Mouse (Mus musculus) heart, embryonic 16.5 days (tissue): ENCODE results near the gene Fbxl17. TPM values are rescaled to one million over a fixed set of nuclear protein-coding genes. Genes with fewer than 3 reads are reported as not detected.

Source experiments
- ATAC-seq: fragments of 200-750 bp; cut with Nextera tagmentation; replicated peaks from 2 replicates; pipeline ENCODE4 v1.8.0; 2017; ENCODE audit warnings: moderate number of reproducible peaks; ENCODE audit not compliant: insufficient read depth, low FRiP score; ENCODE audit errors: extremely low read depth
- H3K27ac ChIP-seq: fragments of 300-500 bp; sonication (generic); 2 replicates; pipeline ENCODE4 v1.5.1; 2014; ENCODE audit warnings: mild to moderate bottlenecking, low read length, control low read depth, moderate library complexity
- H3K27me3 ChIP-seq: fragments of 300-500 bp; sonication (generic); 2 replicates; pipeline ENCODE4 v1.6.1; 2014; ENCODE audit warnings: low read length, mixed read lengths; ENCODE audit not compliant: control insufficient read depth, insufficient read depth
- H3K36me3 ChIP-seq: fragments of 300-500 bp; sonication (generic); 2 replicates; pipeline ENCODE4 v1.6.1; 2014; ENCODE audit not compliant: control insufficient read depth, insufficient read depth
- H3K4me1 ChIP-seq: fragments of 300-500 bp; sonication (generic); 2 replicates; pipeline ENCODE4 v1.6.1; 2014; ENCODE audit warnings: low read length, mixed read lengths; ENCODE audit not compliant: control insufficient read depth, insufficient read depth
- H3K4me2 ChIP-seq: fragments of 300-500 bp; sonication (generic); 2 replicates; pipeline ENCODE4 v1.6.1; 2014; ENCODE audit warnings: low read depth, mild to moderate bottlenecking, control low read depth, low read length
- H3K4me3 ChIP-seq: fragments of 300-500 bp; sonication (generic); 2 replicates; pipeline ENCODE4 v1.5.1; 2014; ENCODE audit warnings: mild to moderate bottlenecking, control low read depth, low read length
- H3K9ac ChIP-seq: fragments of 300-500 bp; sonication (generic); 2 replicates; pipeline ENCODE4 v1.6.1; 2014; ENCODE audit warnings: low read length, control low read depth
- H3K9me3 ChIP-seq: fragments of 300-500 bp; sonication (generic); replicated peaks from 2 replicates; pipeline ENCODE4 v1.6.1; 2016; ENCODE audit warnings: low read length; ENCODE audit not compliant: control insufficient read depth
- WGBS: fragments of 180-500 bp; shearing (Covaris S2); extraction: QIAGEN DNeasy Blood & Tissue Kit; methylation state at CpG from one replicate; pipeline ENCODE4 v1.1.7; 2014; 5-methylcytosine and 5-hydroxymethylcytosine counted together
- polyA plus RNA-seq: library from polyadenylated mRNA; unstranded; fragments of >200 nt; fragmentation: Nextera tagmentation; extraction: Ambion mirVana; gene quantifications from 2 replicates; pipeline ENCODE4 v1.2.1, GENCODE M21; 2015

Gene Fbxl17
- polyA plus RNA-seq, 1 experiment from 2014 or later, result 14.3 TPM

GRCm38 (mm10) chr17:63183431-63183830, 316.4 kb downstream of the Fbxl17 start:
- H3K36me3 ChIP-seq, result no peaks in the 10 kb centered on the region
- 82% methylated on average over 3 of the region's 3 CpGs for WGBS
- H3K4me1 ChIP-seq, result peaks cover 8% of the 10 kb centered on the region
- no peak overlapping the region for H3K4me2 ChIP-seq
- H3K4me3 ChIP-seq, result no peak overlapping the region
- H3K9ac ChIP-seq, result no peak overlapping the region
- no peaks in the 10 kb centered on the region for H3K27me3 ChIP-seq
- H3K9me3 ChIP-seq, result no peaks in the 10 kb centered on the region
- ATAC-seq, result no peak
- no peak overlapping the region for H3K27ac ChIP-seq

- Histone ChIP-seq H3K9ac (no peak overlapping the region), H3K4me2 (no peak overlapping the region), H3K4me3 (no peak overlapping the region), H3K4me1 (peaks cover 8% of the 10 kb centered on the region), H3K27me3 (no peaks in the 10 kb centered on the region), H3K27ac (no peak overlapping the region), H3K36me3 (no peaks in the 10 kb centered on the region), H3K9me3 (no peaks in the 10 kb centered on the region)
- no peak for ATAC-seq
- WGBS, result 86% methylated on average over 5 of the region's 5 CpGs
These were observed 318.2 kb downstream of the Fbxl17 start for GRCm38 (mm10) chr17:63181661-63182060.

GRCm38 (mm10) chr17:63180042-63180441, 319.8 kb downstream of the Fbxl17 start:
- Histone ChIP-seq H3K4me2 (no peak overlapping the region), H3K9me3 (no peaks in the 10 kb centered on the region), H3K9ac (no peak overlapping the region), H3K36me3 (no peaks in the 10 kb centered on the region), H3K4me1 (peaks cover 1% of the 10 kb centered on the region), H3K27ac (no peak overlapping the region), H3K27me3 (no peaks in the 10 kb centered on the region), H3K4me3 (no peak overlapping the region)
- 76% methylated on average over 3 of the region's 3 CpGs for WGBS
- no peak for ATAC-seq

GRCm38 (mm10) chr17:63178331-63178730, 321.5 kb downstream of the Fbxl17 start:
- Histone ChIP-seq H3K27me3 (no peaks in the 10 kb centered on the region), H3K4me1 (no peaks in the 10 kb centered on the region), H3K4me3 (no peak overlapping the region), H3K27ac (no peak overlapping the region), H3K4me2 (no peak overlapping the region), H3K36me3 (no peaks in the 10 kb centered on the region), H3K9ac (no peak overlapping the region), H3K9me3 (no peaks in the 10 kb centered on the region)
- 96% methylated on average over 2 of the region's 2 CpGs for WGBS
- no peak for ATAC-seq

- Histone ChIP-seq H3K9me3 (no peaks in the 10 kb centered on the region), H3K36me3 (no peaks in the 10 kb centered on the region), H3K9ac (no peak overlapping the region), H3K4me1 (no peaks in the 10 kb centered on the region), H3K4me2 (no peak overlapping the region), H3K4me3 (no peak overlapping the region), H3K27ac (no peak overlapping the region), H3K27me3 (no peaks in the 10 kb centered on the region)
- no peak for ATAC-seq
- WGBS, result 84% methylated on average over 5 of the region's 5 CpGs
These were observed 323.4 kb downstream of the Fbxl17 start for GRCm38 (mm10) chr17:63176411-63176810.

GRCm38 (mm10) chr17:63172697-63173096, 327.1 kb downstream of the Fbxl17 start:
- H3K9ac ChIP-seq, result no peak overlapping the region
- H3K4me2 ChIP-seq, result no peak overlapping the region
- ATAC-seq, result no peak
- H3K27ac ChIP-seq, result no peak overlapping the region
- no peak overlapping the region for H3K4me3 ChIP-seq
- H3K27me3 ChIP-seq, result no peaks in the 10 kb centered on the region
- H3K36me3 ChIP-seq, result no peaks in the 10 kb centered on the region
- no peaks in the 10 kb centered on the region for H3K4me1 ChIP-seq
- H3K9me3 ChIP-seq, result no peaks in the 10 kb centered on the region
- 75% methylated on average over 1 of the region's 1 CpGs for WGBS

GRCm38 (mm10) chr17:63171890-63172491, 327.8 kb downstream of the Fbxl17 start:
- Histone ChIP-seq H3K9me3 (no peaks in the 10 kb centered on the region), H3K4me2 (no peak overlapping the region), H3K36me3 (no peaks in the 10 kb centered on the region), H3K27me3 (no peaks in the 10 kb centered on the region), H3K4me3 (no peak overlapping the region), H3K4me1 (peaks cover under 1% of the 10 kb centered on the region; the same call in 1 of the 2 replicates), H3K9ac (no peak overlapping the region), H3K27ac (no peak overlapping the region)
- WGBS, result 71% methylated on average over 5 of the region's 5 CpGs
- ATAC-seq, result no peak

- Histone ChIP-seq H3K9ac (no peak overlapping the region), H3K4me3 (no peak overlapping the region), H3K27ac (no peak overlapping the region), H3K4me1 (peaks cover 5% of the 10 kb centered on the region; the same call in 1 of the 2 replicates), H3K4me2 (no peak overlapping the region), H3K27me3 (no peaks in the 10 kb centered on the region), H3K36me3 (no peaks in the 10 kb centered on the region), H3K9me3 (no peaks in the 10 kb centered on the region)
- 60% methylated on average over 5 of the region's 5 CpGs for WGBS
- ATAC-seq, result no peak; the same call in 1 of the 2 replicates
These were observed 328.6 kb downstream of the Fbxl17 start for GRCm38 (mm10) chr17:63171264-63171663.

- Histone ChIP-seq H3K4me1 (peaks cover 5% of the 10 kb centered on the region; the same call in 1 of the 2 replicates), H3K9ac (no peak overlapping the region), H3K27me3 (no peaks in the 10 kb centered on the region), H3K4me2 (no peak overlapping the region), H3K36me3 (no peaks in the 10 kb centered on the region), H3K27ac (no peak overlapping the region), H3K9me3 (no peaks in the 10 kb centered on the region), H3K4me3 (no peak overlapping the region)
- ATAC-seq, result no peak
- 74% methylated on average over 5 of the region's 5 CpGs for WGBS
These were observed 331.6 kb downstream of the Fbxl17 start for GRCm38 (mm10) chr17:63168019-63168788.
